Mouse (Mus musculus): Measurements from ENCODE around the gene Olfr965.

- TF ChIP-seq CTCF (IDR thresholded peaks at IDR 0.05; ENCODE audit: control insufficient read depth, insufficient read depth, insufficient read length): no peak
- TF ChIP-seq CEBPB (IDR thresholded peaks at IDR 0.05; ENCODE audit: low read depth): no peak
- TF ChIP-seq MYOG (IDR thresholded peaks at IDR 0.05; ENCODE audit: control insufficient read depth, extremely low read depth, insufficient read length): no peak
Observed at GRCm38 (mm10) chr9:39669723-39670122, 41.4 kb upstream of the Olfr965 start.

Data from C2C12 (cell line).